Mouse (Mus musculus) induced T-regulatory cell, adult 2 months (primary cell): ENCODE measurements around the gene Nlrc5.

ENCODE experiments used
- DNase-seq: peaks from one replicate; pipeline ENCODE4 v3.0.0-alpha.2; 2012; ENCODE audit warnings: low read depth

Gene Nlrc5

DNA sequence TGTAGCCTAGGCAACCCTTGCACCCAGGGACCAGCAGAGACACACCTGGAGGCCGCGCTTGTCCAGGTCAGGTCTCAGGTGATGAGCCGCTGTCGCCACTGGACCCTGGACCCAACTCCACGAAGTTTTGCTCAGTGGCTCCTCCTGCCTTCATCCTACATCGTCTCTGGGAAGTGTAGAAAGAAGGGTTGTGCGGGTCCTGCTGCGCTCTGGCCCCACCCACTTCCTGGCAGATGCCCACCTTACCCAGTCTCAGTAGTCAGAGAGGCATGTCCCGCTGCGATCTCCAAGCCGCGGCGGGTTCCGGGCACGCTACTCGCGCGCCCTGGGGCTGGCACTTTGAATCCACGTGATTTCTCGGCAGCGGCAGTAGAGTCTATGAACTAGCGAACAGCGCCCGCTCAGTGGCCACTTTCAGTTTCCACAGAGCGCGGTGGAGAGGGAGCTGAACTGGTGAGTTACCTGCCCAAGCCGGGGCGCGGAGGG lies at the start of gene Nlrc5:
Gene Nlrc5 (plus strand): TSS at position 376 of the 486 bp plus-strand sequence.
- DNase-seq: peak; percentile 96

DNA sequence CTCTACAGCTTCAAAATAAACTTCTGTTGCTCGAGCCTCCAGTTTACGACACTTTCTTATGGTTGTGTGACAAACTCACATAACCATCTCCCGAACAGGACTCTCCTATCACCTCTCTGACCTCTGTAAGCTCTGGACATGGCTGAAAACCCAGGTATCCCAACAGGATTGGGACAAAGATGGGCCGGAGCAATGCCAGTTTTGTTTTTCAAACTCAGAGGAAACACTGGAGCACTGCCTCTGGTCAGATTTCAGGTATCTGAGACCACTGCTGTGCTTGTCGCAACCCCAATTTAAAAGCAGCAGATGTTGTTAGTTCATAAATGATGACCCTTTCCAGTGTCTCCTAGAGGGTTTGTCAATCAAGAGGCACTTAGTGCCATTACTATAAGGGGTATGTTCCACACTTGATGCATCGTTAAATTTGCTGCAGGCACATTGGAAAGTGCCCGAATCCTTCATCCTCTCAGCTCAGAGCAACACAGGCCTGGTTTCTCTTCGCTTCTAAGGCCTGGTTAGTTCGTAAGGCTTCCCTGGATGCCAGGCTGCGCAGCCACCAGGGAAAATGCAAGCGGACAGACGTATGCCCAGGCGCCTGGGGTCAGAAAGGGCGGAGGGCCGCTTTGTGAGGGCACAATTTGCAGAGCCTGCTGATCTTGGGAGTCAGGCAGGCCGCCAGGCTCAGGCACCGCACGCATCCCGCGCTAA lies 48.5 kb upstream of the Nlrc5 start:
- DNase-seq: no peak

DNA sequence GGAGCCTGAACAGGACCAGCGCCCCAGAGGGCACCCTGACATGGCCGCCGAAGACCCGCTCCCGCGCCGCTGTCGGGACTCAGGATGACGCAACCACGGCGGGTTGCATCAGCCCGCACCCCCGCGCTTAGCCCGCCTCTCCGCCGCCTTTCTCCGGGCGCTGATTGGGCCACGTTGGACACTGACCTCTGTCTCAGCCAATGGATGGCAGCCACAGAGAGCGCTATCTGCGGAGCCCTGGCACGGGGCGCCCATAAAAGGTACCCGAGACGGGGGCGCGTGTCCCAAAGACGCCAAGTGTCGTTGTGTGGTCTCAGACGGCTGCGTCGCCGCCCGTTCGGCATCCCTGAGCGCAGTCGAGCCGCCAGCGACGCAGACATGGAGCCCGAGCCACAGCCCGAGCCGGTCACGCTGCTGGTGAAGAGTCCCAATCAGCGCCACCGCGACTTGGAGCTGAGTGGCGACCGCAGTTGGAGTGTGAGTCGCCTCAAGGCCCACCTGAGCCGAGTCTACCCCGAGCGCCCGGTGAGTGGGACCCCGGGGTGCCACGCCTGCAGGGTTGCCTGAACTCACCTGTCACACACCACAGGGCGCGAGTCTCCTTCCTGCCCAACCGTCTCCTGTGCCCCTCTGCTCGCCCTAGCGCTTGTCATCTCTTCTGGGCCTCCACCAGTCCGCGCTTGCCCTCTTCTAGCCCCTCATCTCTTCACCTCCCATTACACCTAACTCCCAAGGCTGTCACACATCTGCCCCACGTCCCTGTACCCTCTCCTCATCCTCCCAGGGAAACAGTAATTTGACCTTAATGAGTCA lies 47.7 kb upstream of the Nlrc5 start, which contains the start of gene Herpud1:
Gene Herpud1 (plus strand): TSS at position 225 of the 813 bp plus-strand sequence.
- peak; percentile 97 for DNase-seq

DNA sequence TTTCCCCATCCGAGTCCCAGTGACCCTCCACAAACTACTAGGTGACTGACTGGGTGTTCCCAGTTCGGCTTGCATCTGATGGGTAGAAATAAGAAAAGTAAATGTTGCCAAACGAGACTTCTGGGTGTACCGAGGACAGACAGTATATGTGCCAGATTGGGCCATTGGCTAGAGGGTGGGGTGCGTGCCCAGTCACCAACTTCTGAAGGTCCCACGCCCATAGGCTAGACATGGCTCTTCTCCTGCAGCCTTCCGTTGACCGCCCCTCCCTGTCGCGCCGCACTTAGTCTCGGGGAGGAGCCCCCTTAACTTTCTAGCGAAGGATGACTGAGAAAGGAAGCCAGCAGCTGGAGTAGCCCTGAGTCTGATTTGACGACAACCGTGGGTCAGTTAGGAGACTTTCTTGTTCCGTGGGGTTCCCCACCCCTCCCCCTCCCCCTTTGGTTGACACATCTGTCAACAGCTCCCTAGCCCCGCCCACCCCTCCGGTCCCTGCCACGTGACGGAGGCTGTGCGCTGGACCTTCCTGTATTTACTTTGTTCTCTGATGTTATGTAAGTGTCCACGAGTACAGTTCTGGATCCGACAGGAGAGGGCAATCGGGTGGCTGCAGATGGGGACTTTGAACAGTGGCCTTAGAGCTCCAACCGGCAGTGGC lies 47.0 kb upstream of the Nlrc5 start:
- peak; percentile 91 for DNase-seq

DNA sequence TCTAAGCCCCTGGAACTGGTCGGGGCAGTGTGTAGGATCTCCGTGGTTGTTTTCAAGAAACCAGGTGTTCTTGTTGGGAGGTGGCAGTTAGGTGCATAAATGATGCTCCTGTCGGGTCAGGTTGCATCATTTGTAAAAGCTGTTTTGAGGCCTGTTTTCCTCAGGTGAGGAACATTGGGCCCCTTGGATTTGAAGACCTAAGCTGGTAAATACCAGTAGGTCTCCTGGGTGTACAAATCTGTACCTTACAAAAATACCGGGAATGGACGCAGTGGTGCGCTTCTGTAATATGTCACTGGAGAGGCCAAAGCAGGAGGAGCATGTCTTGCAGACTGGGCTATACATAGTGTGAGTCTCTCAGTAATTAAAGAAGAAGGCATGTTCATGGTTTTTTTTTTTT lies 46.4 kb upstream of the Nlrc5 start:
- DNase-seq: no peak

DNA sequence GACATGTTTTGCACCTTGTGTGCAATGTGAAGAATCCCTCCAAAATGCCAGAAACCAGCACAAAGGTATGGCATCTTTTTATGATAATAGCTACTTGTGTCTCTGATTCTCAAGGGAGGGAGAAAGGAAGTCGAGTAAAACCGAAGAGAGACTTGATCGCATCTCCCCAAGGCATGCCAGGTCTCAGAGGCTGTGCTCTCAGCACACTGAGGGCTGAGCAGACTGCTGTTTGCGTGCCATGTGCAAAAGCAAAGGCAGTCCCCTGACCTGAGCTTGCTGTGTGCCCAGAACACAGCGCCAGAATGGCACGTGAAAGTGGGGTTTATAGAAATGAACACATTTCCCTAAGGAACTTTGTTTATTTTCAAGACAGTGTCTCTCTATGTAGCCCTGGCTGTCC lies 44.6 kb upstream of the Nlrc5 start:
- no peak for DNase-seq

DNA sequence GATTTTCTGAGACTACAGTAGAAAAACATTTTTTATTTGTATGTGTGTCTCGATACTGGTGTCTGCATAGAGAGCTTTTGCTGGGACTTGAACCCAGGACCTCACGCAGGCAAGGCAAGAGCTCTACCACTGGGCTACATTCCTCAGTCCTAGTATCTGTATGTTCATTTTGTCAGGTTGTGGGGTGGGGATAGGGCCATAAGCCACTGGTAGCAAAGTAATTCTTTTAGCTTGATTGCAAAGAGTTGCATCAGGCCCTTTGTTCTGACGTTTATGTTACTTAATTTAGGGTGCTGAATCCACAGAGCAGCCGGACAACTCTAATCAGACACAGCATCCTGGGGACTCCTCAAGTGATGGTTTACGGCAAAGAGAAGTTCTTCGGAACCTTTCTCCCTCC lies 43.7 kb upstream of the Nlrc5 start:
- DNase-seq: no peak

DNA sequence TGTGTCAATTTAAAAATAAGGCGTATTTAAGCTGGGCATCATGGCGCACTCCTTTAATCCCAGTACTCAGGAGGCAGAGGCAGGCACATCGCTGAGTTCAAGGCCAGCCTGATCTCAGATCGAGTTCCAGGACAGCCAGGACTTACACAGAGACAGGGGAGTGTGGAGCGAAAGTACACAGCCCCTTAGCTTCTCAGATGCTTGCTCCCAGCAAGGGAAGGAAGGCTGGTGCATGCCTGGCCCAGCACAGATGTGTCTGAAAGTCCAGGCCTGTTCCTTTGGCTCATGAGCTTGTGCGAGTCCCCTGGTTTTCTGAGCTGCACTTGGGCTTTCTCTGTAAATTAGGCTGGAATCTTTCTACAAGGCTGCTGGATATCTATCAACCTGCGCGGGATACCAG lies 43.2 kb upstream of the Nlrc5 start:
- no peak for DNase-seq

DNA sequence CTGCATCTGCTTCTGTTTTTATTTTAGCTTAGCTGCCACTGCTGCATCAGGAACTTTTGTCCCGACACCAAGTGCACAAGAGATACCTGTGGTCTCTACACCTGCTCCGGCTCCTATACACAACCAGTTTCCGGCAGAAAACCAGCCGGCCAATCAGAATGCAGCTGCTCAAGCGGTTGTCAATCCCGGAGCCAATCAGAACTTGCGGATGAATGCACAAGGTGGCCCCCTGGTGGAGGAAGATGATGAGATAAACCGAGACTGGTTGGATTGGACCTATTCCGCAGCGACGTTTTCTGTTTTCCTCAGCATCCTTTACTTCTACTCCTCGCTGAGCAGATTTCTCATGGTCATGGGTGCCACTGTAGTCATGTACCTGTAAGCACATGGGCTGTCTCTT lies 42.0 kb upstream of the Nlrc5 start:
- DNase-seq: peak; percentile 77

DNA sequence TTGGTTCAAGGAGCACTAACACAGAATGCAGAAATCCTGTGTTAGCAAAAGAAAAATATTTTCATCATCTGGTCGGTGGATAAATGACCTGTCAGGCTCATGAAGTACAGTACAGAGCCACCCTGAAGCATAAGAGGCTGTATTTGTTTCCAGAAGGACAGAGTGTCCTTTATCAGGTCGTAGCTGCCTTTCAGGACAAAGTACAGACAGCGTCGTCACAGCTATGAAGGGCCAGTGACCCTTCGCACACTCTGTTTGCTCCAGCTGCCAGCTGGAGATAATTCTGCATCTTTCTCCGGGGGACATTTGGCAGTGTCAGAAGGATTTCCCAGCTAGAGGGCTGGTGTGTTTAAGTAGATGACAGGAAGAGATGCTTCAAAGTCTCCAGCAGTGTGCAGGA lies 41.5 kb upstream of the Nlrc5 start:
- DNase-seq: no peak

DNA sequence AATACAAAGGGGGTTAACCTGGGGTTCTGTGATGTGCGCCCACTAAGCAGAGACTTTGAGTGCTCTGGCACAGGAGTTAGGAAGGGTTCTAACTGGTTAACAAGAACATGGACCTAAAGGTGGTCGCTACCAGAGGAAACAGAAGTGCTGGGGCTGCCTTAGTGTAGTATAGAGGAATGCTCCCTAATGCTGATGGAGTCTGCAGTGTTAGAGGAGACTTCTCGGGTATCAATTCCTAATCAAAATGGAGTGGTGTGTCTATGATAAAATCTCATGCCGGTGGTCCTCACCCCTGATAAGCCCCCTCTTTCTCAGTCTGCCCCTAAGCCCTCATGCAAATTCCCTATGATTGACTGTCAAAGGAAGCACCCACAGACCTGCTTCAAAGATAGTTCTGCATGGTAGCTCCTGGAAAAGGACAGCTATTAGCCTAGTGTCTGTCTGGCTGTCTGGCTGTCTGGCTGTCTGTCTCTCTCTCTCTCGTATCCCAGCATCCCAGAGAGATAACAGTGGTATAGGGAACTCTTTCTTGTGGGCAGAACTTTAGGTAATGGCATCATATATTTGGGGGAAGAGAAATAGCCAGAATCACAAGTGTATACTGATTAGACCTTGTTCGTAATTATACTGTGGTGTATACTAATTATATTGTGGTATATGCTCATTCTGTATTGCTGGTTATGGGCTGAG lies 38.2 kb upstream of the Nlrc5 start:
- no peak for DNase-seq

DNA sequence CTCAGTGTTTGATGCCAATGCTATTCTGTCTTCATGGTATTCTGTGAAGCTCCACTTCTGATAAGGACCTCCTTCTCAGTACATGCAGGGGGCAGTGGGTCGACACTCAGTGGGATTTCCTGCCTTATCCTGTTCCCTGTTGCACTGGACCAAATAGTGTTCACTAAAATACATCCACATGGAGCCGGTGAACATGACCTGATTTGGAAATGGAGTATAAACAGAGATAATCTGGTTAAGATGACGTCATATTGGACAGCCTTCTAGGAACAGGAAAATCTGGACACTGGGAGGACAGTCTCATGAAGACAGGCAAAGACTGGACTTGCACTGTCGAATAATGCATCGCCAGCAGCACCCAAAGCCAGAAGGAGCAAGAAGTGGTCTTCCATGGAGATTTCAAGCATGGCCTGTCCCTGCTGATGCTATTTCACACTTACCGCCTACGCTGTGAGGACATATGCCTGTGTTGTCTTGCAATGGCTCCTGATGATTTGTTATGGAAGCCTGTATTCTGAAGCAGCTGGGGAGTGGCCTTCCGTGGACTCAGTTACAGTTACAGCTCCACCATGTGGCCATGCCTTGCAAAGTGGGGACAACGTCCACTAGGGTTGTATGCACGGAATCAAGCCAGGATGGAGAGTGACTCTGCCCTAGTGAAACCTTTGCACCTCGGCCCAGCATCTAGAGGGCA lies 37.0 kb upstream of the Nlrc5 start:
- peak; percentile 81 for DNase-seq

DNA sequence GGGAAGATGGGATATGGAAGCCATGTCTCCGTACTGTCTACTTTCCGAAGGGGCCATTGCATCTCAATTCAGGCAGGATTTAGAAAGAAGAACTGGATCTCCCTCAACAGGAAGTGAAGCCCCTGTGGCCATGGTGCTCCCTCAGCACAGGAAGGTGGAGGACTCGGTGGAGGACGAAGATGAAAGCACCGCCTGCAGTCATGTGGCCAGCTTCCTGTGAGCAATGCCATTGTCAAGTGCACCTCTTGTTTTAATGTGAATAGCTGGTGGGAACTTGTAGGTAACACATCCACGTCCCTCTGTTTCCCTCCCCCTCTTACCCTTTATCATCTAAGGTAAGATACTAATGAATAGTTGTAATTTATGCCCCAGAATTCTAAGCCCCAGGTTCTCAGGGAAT lies 35.6 kb upstream of the Nlrc5 start:
- peak; percentile 38 for DNase-seq

DNA sequence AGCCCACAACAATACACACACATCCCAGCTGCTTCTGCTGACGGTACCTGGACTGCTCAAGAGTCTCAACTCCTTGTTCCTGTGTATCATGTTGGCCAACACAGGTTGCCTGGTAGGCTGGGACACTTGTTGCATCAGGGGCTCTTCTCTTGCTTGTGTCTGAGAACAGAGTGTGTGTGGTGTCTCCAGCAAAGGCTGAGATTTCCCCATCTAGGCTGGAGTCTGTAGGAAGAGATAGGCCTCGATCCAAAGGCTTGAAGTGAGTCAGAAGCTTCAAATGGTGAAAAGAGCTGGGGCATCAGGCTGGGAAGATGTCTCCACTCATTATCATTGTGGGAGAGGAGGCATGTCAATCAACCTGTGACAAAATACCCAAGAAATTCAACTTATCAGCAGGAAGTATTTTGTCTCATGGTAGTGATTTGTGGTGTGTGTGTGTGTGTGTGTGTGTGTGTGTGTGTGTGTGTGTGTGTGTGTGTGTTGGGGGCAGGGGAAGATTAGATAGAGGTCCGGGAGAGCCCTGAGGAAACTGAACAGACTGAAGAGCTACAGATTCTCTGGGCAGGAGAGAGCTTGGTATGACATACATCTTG lies 34.7 kb upstream of the Nlrc5 start:
- DNase-seq: no peak

DNA sequence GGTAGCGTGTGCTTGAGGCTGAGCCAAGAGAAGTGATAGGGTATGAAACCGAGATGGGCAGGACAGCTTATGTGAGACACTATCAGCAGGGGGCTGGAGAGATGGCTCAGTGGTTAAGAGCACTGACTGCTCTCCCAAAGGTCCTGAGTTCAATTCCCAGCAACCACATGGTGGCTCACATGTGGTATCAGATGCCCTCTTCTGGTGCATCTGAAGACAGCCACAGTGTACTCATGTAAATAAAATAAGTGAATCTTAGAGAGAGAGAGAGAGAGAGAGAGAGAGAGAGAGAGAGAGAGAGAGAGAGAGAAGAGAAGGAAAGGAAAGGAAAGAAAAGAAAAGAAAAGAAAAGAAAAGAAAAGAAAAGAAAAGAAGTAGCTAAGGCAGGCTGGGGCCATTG lies 34.2 kb upstream of the Nlrc5 start:
- DNase-seq: peak; percentile 29

DNA sequence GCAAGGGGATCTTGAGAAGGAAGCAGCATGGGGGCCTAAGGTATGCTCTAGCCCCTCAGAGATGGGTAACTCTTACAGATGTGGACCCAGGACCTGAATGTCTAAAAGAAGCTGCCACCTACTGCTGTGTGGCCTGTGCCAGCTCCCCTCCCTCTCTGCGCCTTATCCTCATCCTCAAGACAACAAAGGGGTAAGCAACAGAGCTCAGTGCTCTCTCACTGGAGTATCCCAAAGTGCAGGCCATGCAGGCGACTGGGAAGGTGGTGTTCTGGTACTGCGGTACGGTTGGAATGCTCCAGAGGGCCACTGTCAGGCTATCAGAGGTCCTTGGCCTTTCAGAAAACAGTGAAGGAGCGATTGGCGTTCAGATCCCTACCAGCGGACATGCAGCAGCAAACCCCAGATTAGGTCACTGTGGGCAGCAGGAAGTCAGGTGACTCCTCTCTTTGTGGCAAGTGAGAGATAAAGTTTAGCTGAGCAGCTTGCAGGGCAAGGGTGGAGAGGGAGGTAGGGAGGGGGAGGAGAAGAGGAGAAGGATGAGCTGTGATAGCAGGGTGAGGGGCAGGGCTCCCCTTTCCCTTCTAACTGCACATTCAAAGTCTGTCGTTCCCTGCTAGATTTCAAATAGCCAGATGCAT lies 25.6 kb upstream of the Nlrc5 start:
- DNase-seq: peak; percentile 60

DNA sequence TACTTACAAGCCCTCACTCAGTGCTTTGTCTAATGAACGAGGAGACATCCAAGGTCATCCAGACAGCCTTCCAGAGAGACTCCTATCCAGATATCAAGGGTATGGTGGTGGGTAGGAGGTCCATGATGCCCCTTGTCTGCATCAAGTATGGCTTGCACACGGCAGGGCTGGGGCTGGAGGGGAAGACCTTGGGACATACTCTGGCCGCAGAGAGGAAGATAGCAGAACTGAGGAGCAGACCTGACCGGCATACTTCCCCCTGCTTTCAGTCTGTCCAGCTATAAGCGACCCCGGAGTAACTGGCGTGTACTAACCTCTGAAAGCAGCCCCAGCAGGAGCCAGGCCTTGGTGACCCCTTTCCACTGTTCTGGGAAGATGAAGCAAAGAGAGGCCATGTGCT lies 24.6 kb upstream of the Nlrc5 start:
- no peak for DNase-seq

DNA sequence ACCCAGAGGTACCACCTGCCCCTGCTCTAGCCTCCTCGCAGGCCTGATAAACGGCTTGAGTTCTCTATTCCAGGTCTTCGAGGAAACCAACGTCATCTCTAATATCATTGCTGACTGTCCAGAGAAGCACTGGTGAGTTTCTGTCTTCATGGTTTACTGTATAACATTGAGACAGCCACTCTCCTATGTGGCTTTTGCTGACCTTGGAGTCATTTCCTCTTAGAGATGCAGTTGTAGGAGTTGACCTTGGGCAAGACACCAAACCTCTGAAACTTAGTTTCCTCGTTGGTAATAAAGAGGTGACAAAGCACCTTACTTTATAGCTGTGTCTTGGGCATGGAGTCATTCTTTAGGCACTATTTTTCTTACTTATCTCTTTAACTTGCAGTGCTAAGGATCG lies 21.6 kb upstream of the Nlrc5 start:
- DNase-seq: peak; percentile 40

DNA sequence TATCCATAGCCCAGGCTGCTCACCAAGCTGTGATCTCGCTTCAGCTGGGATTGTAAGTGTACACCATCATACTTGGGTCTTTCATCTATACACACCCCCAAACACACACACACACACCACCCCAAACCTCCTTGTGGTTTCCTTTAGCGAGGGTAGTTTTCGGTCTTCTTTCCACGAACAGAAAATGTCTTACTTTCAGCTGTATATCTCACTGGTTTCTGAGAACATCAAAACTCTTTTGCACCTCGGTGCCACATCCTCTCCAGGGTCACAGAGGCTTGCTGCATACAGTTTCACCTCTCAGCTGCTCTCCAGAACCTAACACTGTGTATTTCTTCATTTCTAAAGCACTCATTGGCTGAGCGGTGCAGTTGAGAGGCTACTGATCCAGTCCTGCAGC lies 20.6 kb upstream of the Nlrc5 start:
- peak; percentile 85 for DNase-seq

DNA sequence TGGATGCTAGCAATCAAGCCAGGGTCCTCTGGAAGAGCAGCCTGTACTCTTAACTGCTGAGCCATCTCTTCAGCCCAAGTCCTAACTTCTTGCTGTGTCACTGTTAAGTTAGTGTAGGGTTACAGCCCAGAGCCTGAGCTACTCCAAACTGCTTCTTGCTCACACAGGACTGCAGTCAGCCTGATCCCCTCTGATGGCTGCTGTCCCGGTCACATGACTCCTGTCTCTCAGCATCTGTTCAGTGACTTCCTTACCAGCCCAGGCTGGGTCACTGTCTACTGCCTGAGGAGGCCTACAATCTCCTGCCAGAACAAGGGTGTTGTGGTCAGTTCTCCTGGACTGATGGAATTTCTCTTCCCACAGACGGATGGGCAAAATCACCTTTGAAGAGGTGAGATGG lies 18.9 kb upstream of the Nlrc5 start:
- peak; percentile 46 for DNase-seq

DNA sequence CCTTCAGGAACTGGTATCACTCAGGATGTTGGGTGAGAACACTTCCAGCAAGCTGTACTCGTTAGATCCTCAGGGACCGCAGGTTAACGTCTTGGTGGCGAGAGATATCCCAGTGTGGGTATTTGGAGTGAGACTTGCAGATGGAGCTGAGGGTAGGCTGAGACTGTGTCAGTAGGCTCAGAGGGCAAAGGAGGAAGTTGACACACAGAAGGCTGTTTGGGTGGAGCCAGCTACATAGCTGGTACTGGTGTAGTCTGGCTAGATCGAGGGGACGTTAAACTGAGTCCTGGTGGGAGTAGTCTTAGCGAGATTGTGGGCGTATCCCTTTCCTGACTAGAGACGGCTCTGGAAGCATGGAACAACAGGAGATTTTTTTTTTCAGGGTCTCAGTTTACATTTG lies 16.1 kb upstream of the Nlrc5 start:
- no peak for DNase-seq
